Mouse (Mus musculus) liver, embryonic 13.5 days (tissue): ENCODE data around the gene Npcd. TPM values are rescaled to one million over a fixed set of nuclear protein-coding genes. Genes with fewer than 3 reads are reported as not detected.
"Not testable (repeated sequence)": the region's sequence is repeated elsewhere in the genome, so short reads cannot be mapped to it uniquely, and the experiment has no call there.

Experiments used
- ATAC-seq: fragments of 200-750 bp; cut with Nextera tagmentation; 2 replicates; pipeline ENCODE4 v1.8.0; 2017; ENCODE audit warnings: low read depth, mild to moderate bottlenecking, moderate number of reproducible peaks, moderate library complexity
- DNase-seq: peaks from one replicate; pipeline ENCODE4 v3.0.0; 2022
- H3K27ac ChIP-seq: fragments of 300-500 bp; sonication (generic); 2 replicates; pipeline ENCODE4 v1.5.1; 2015; ENCODE audit warnings: moderate library complexity, mild to moderate bottlenecking, inconsistent platforms
- H3K27me3 ChIP-seq: fragments of 300-500 bp; sonication (generic); 2 replicates; pipeline ENCODE4 v1.6.1; 2015; ENCODE audit warnings: mild to moderate bottlenecking, inconsistent platforms
- H3K36me3 ChIP-seq: fragments of 300-500 bp; sonication (generic); 2 replicates; pipeline ENCODE4 v1.6.1; 2015; ENCODE audit warnings: mild to moderate bottlenecking, inconsistent platforms
- H3K4me1 ChIP-seq: fragments of 300-500 bp; sonication (generic); replicated peaks from 2 replicates; pipeline ENCODE4 v1.6.1; 2015; ENCODE audit warnings: inconsistent platforms
- H3K4me2 ChIP-seq: fragments of 300-500 bp; sonication (generic); 2 replicates; pipeline ENCODE4 v1.6.1; 2015; ENCODE audit warnings: inconsistent platforms, mild to moderate bottlenecking, moderate library complexity
- H3K4me3 ChIP-seq: fragments of 300-500 bp; sonication (generic); replicated peaks from 2 replicates; pipeline ENCODE4 v1.5.1; 2015; ENCODE audit warnings: mild to moderate bottlenecking, inconsistent platforms
- H3K9ac ChIP-seq: fragments of 300-500 bp; sonication (generic); 2 replicates; pipeline ENCODE4 v1.6.1; 2015; ENCODE audit warnings: mild to moderate bottlenecking, inconsistent platforms
- H3K9me3 ChIP-seq: fragments of 300-500 bp; sonication (generic); replicated peaks from 2 replicates; pipeline ENCODE4 v1.6.1; 2016; ENCODE audit warnings: inconsistent platforms
- WGBS: fragments of 180-500 bp; shearing (Covaris S2); methylation state at CpG from one replicate; pipeline ENCODE4 v1.1.7; 2015; ENCODE audit not compliant: insufficient replicate concordance; 5-methylcytosine and 5-hydroxymethylcytosine counted together
- polyA plus RNA-seq: library from polyadenylated mRNA; unstranded; fragments of >200 nt; fragmentation: Nextera tagmentation; extraction: Ambion mirVana; gene quantifications from 2 replicates; pipeline ENCODE4 v1.2.1, GENCODE M21; 2015

The Npcd gene
- polyA plus RNA-seq, 1 experiment from 2014 or later: not detected

GRCm38 (mm10) chr15:79813666-79814258 lies 20.3 kb downstream of the Npcd start:
- Histone ChIP-seq H3K9me3 (peaks cover 5% of the 10 kb centered on the region; the same call in 1 of the 2 replicates), H3K4me3 (no peak overlapping the region), H3K27me3 (peaks cover 41% of the 10 kb centered on the region), H3K4me1 (no peaks in the 10 kb centered on the region), H3K27ac (no peak overlapping the region), H3K9ac (no peak overlapping the region), H3K36me3 (no peaks in the 10 kb centered on the region), H3K4me2 (no peak overlapping the region)
- WGBS: 29% methylated on average over 8 of the region's 8 CpGs
- DNase-seq: no peak
- no peak for ATAC-seq

GRCm38 (mm10) chr15:79812840-79813239 lies 21.2 kb downstream of the Npcd start:
- H3K27me3 ChIP-seq: peaks cover 50% of the 10 kb centered on the region
- not testable (repeated sequence) for H3K4me3 ChIP-seq, H3K27ac ChIP-seq, H3K4me1 ChIP-seq, H3K4me2 ChIP-seq, H3K36me3 ChIP-seq, DNase-seq, H3K9me3 ChIP-seq, ATAC-seq, H3K9ac ChIP-seq
- WGBS: 35% methylated on average over 2 of the region's 2 CpGs

- no peak overlapping the region for H3K9ac ChIP-seq
- WGBS: 45% methylated on average over 4 of the region's 4 CpGs
- H3K4me2 ChIP-seq: no peak overlapping the region
- no peaks in the 10 kb centered on the region for H3K9me3 ChIP-seq
- no peak overlapping the region for H3K27ac ChIP-seq
- ATAC-seq: no peak
- peaks cover 64% of the 10 kb centered on the region for H3K27me3 ChIP-seq
- no peak overlapping the region for H3K4me3 ChIP-seq
- DNase-seq: no peak
- H3K36me3 ChIP-seq: no peaks in the 10 kb centered on the region
- no peaks in the 10 kb centered on the region for H3K4me1 ChIP-seq
These were observed 23.0 kb downstream of the Npcd start for GRCm38 (mm10) chr15:79810997-79811396.

- H3K27me3 ChIP-seq: peaks cover 73% of the 10 kb centered on the region
- WGBS: 33% methylated on average over 3 of the region's 3 CpGs
- H3K4me2 ChIP-seq: no peak overlapping the region
- H3K27ac ChIP-seq: no peak overlapping the region
- no peak overlapping the region for H3K9ac ChIP-seq
- no peak for DNase-seq
- no peak for ATAC-seq
- no peaks in the 10 kb centered on the region for H3K9me3 ChIP-seq
- no peaks in the 10 kb centered on the region for H3K36me3 ChIP-seq
- H3K4me1 ChIP-seq: no peaks in the 10 kb centered on the region
- no peak overlapping the region for H3K4me3 ChIP-seq
These were observed 24.0 kb downstream of the Npcd start for GRCm38 (mm10) chr15:79810061-79810460.

- DNase-seq (no peak), ATAC-seq (no peak)
- WGBS: 39% methylated on average over 5 of the region's 5 CpGs
- H3K27ac ChIP-seq: no peak overlapping the region
- H3K36me3 ChIP-seq: no peaks in the 10 kb centered on the region
- no peak overlapping the region for H3K4me2 ChIP-seq
- H3K4me1 ChIP-seq: peaks cover 8% of the 10 kb centered on the region
- H3K27me3 ChIP-seq: peaks cover 81% of the 10 kb centered on the region
- no peak overlapping the region for H3K9ac ChIP-seq
- no peaks in the 10 kb centered on the region for H3K9me3 ChIP-seq
- no peak overlapping the region for H3K4me3 ChIP-seq
These were observed 25.4 kb downstream of the Npcd start for GRCm38 (mm10) chr15:79808658-79809057.

- DNase-seq (no peak), ATAC-seq (no peak)
- 18% methylated on average over 5 of the region's 5 CpGs for WGBS
- Histone ChIP-seq H3K9me3 (no peaks in the 10 kb centered on the region), H3K27ac (no peak overlapping the region), H3K27me3 (peaks cover 85% of the 10 kb centered on the region), H3K4me3 (no peak overlapping the region), H3K9ac (no peak overlapping the region), H3K36me3 (no peaks in the 10 kb centered on the region), H3K4me2 (no peak overlapping the region), H3K4me1 (peaks cover 8% of the 10 kb centered on the region)
These were observed 25.9 kb downstream of the Npcd start for GRCm38 (mm10) chr15:79808114-79808513.

- Histone ChIP-seq H3K27ac (no peak overlapping the region), H3K9ac (no peak overlapping the region), H3K27me3 (peaks cover 91% of the 10 kb centered on the region), H3K4me3 (no peak overlapping the region), H3K36me3 (no peaks in the 10 kb centered on the region), H3K4me1 (peaks cover 8% of the 10 kb centered on the region), H3K9me3 (no peaks in the 10 kb centered on the region), H3K4me2 (no peak overlapping the region)
- 32% methylated on average over 1 of the region's 1 CpGs for WGBS
- ATAC-seq (no peak), DNase-seq (no peak)
These were observed 27.0 kb downstream of the Npcd start for GRCm38 (mm10) chr15:79807050-79807449.

GRCm38 (mm10) chr15:79805246-79805645 lies 28.8 kb downstream of the Npcd start:
- ATAC-seq: no peak
- no peak overlapping the region for H3K4me3 ChIP-seq
- H3K27ac ChIP-seq: no peak overlapping the region
- H3K9me3 ChIP-seq: no peaks in the 10 kb centered on the region
- peak overlapping the region; percentile 74; the same call in 1 of the 2 replicates for H3K4me2 ChIP-seq
- 17% methylated on average over 8 of the region's 8 CpGs for WGBS
- DNase-seq: no peak
- no peaks in the 10 kb centered on the region for H3K36me3 ChIP-seq
- H3K4me1 ChIP-seq: peaks cover 8% of the 10 kb centered on the region
- no peak overlapping the region for H3K9ac ChIP-seq
- peaks cover 90% of the 10 kb centered on the region for H3K27me3 ChIP-seq

GRCm38 (mm10) chr15:79804352-79805071 lies 29.5 kb downstream of the Npcd start, which contains the start of gene Nptxr:
TSS of gene Nptxr (minus strand) at chr15:79804766.
- Histone ChIP-seq H3K4me1 (peaks cover 8% of the 10 kb centered on the region), H3K27me3 (peaks cover 93% of the 10 kb centered on the region), H3K4me2 (peak within 1 kb of the TSS; percentile 74), H3K27ac (no peak within 1 kb of the TSS), H3K9ac (no peak within 1 kb of the TSS; the same call in 1 of the 2 replicates), H3K9me3 (no peaks in the 10 kb centered on the region), H3K4me3 (peak within 1 kb of the TSS; percentile 56), H3K36me3 (no peaks in the 10 kb centered on the region)
- 1% methylated on average over 66 of the region's 91 CpGs for WGBS
- ATAC-seq (no peak; the same call in 1 of the 2 replicates), DNase-seq (no peak)

GRCm38 (mm10) chr15:79803533-79804351 lies 30.3 kb downstream of the Npcd start:
- peak overlapping the region; percentile 74 for H3K4me2 ChIP-seq
- H3K27me3 ChIP-seq: peaks cover 90% of the 10 kb centered on the region
- DNase-seq (no peak), ATAC-seq (no peak)
- H3K9me3 ChIP-seq: no peaks in the 10 kb centered on the region
- peak overlapping the region; percentile 56 for H3K4me3 ChIP-seq
- peaks cover 8% of the 10 kb centered on the region for H3K4me1 ChIP-seq
- no peak overlapping the region for H3K27ac ChIP-seq
- WGBS: 6% methylated on average over 76 of the region's 81 CpGs
- H3K9ac ChIP-seq: no peak overlapping the region; the same call in 1 of the 2 replicates
- H3K36me3 ChIP-seq: no peaks in the 10 kb centered on the region

- WGBS: 60% methylated on average over 4 of the region's 4 CpGs
These were observed 31.7 kb downstream of the Npcd start for GRCm38 (mm10) chr15:79802304-79802703.

More at GRCm38 (mm10) chr15:79802304-79802703, 31.7 kb downstream of the Npcd start:
- Histone ChIP-seq H3K36me3 (no peaks in the 10 kb centered on the region), H3K9me3 (no peaks in the 10 kb centered on the region), H3K27me3 (peaks cover 83% of the 10 kb centered on the region), H3K4me2 (no peak overlapping the region), H3K4me3 (no peak overlapping the region), H3K27ac (no peak overlapping the region), H3K4me1 (peaks cover 8% of the 10 kb centered on the region), H3K9ac (no peak overlapping the region)
- no peak for ATAC-seq
- no peak for DNase-seq
